Mouse (Mus musculus) R1 (cell line): ENCODE measurements around the gene Ets1.

Source experiments
- DNase-seq: peaks from one replicate; pipeline ENCODE4 v3.0.0-alpha.2; 2018; ENCODE audit warnings: low read depth, low spot score

The Ets1 gene

GRCm38 (mm10) chr9:32730001-32730655, 94.1 kb downstream of the Ets1 start:
- no peak for DNase-seq

- no peak for DNase-seq
Measured at GRCm38 (mm10) chr9:32730656-32731590, 94.9 kb downstream of the Ets1 start.

GRCm38 (mm10) chr9:32731787-32732186, 95.8 kb downstream of the Ets1 start:
- no peak for DNase-seq

- DNase-seq: no peak
Measured at GRCm38 (mm10) chr9:32735071-32735470, 99.0 kb downstream of the Ets1 start.

GRCm38 (mm10) chr9:32736051-32736450, 100.0 kb downstream of the Ets1 start:
- no peak for DNase-seq

GRCm38 (mm10) chr9:32739988-32740387, 104.0 kb downstream of the Ets1 start:
- DNase-seq: no peak

GRCm38 (mm10) chr9:32740751-32741387, 104.8 kb downstream of the Ets1 start:
- DNase-seq: no peak

- no peak for DNase-seq
Measured at GRCm38 (mm10) chr9:32741681-32742080, 105.7 kb downstream of the Ets1 start.

- no peak for DNase-seq
Measured at GRCm38 (mm10) chr9:32743157-32743556, 107.1 kb downstream of the Ets1 start.

GRCm38 (mm10) chr9:32743642-32744161, 107.7 kb downstream of the Ets1 start:
- no peak for DNase-seq

GRCm38 (mm10) chr9:32744288-32744687, 108.3 kb downstream of the Ets1 start:
- DNase-seq: no peak

GRCm38 (mm10) chr9:32745079-32745763, 109.2 kb downstream of the Ets1 start:
- no peak for DNase-seq

- DNase-seq: no peak
Measured at GRCm38 (mm10) chr9:32745998-32746397, 110.0 kb downstream of the Ets1 start.

GRCm38 (mm10) chr9:32746615-32747014, 110.6 kb downstream of the Ets1 start:
- no peak for DNase-seq

GRCm38 (mm10) chr9:32747624-32748023, 111.6 kb downstream of the Ets1 start:
- no peak for DNase-seq

GRCm38 (mm10) chr9:32748552-32748951, 112.5 kb downstream of the Ets1 start:
- no peak for DNase-seq

- DNase-seq: no peak
Measured at GRCm38 (mm10) chr9:32749721-32750480, 113.9 kb downstream of the Ets1 start.

GRCm38 (mm10) chr9:32752602-32753001, 116.6 kb downstream of the Ets1 start:
- DNase-seq: no peak

GRCm38 (mm10) chr9:32754311-32754710, 118.3 kb downstream of the Ets1 start:
- peak; percentile 53 for DNase-seq

GRCm38 (mm10) chr9:32756002-32756401, 120.0 kb downstream of the Ets1 start:
- no peak for DNase-seq
